Mouse (Mus musculus) adrenal gland (tissue): ENCODE data around the gene Rab8b.

Experiments used
- intact Hi-C: fragments of 180-260 bp; cut with DNase I; formaldehyde crosslinking; loops from one replicate; pipeline ENCODE4 v1.15.1; 2025
- long read RNA-seq, 2 experiments: library from polyadenylated mRNA; unstranded; transcript quantifications; one replicate each; pipeline ENCODE4 v2.0.0; 2020; ENCODE audit warnings: borderline replicate concordance in 1 of 2; ENCODE audit not compliant: insufficient replicate concordance in 1 of 2

Rab8b gene
- long read RNA-seq, experiment 1, partial matches to known transcripts: 0 of 1 reads
- long read RNA-seq, experiment 1, other reads (novel, unspliced or antisense): 1 of 1 reads
- long read RNA-seq, experiment 2, partial matches to known transcripts: 0 of 1 reads
- long read RNA-seq, experiment 2, other reads (novel, unspliced or antisense): 1 of 1 reads

GRCm38 (mm10) chr9:66919382-66919971 is at the start of gene Rab8b:
Gene Rab8b (minus strand): TSS chr9:66919687.
- intact Hi-C loops: loop anchor here (5.0 kb wide), 2 partner anchors 37 to 82 kb away; no protein-coding TSS in a partner anchor

GRCm38 (mm10) chr9:66967492-66967891 is 48.0 kb upstream of the Rab8b start:
- intact Hi-C loops: no loop called here

GRCm38 (mm10) chr9:66961478-66961877 is 42.0 kb upstream of the Rab8b start:
- intact Hi-C loops: no loop called here

- intact Hi-C loops: no loop called here
Measured at GRCm38 (mm10) chr9:66957451-66957850, 38.0 kb upstream of the Rab8b start.

- intact Hi-C loops: no loop called here
Measured at GRCm38 (mm10) chr9:66952886-66953285, 33.4 kb upstream of the Rab8b start.

- intact Hi-C loops: no loop called here
Measured at GRCm38 (mm10) chr9:66952321-66952720, 32.8 kb upstream of the Rab8b start.

- intact Hi-C loops: no loop called here
Measured at GRCm38 (mm10) chr9:66948536-66948935, 29.0 kb upstream of the Rab8b start.

- intact Hi-C loops: no loop called here
Measured at GRCm38 (mm10) chr9:66945647-66946641, 26.5 kb upstream of the Rab8b start, which contains the start of gene Rps27l. Gene Rps27l (plus strand): TSS chr9:66946086.

- intact Hi-C loops: no loop called here
Measured at GRCm38 (mm10) chr9:66945161-66945560, 25.7 kb upstream of the Rab8b start.

GRCm38 (mm10) chr9:66938836-66939235 is 19.3 kb upstream of the Rab8b start:
- intact Hi-C loops: loop anchor here (5.0 kb wide), 1 partner anchor 292 kb away; no protein-coding TSS in a partner anchor

GRCm38 (mm10) chr9:66937507-66937906 is 18.0 kb upstream of the Rab8b start:
- intact Hi-C loops: loop anchor here (5.0 kb wide), 1 partner anchor 290 kb away; no protein-coding TSS in a partner anchor

- intact Hi-C loops: no loop called here
Measured at GRCm38 (mm10) chr9:66933869-66934808, 14.7 kb upstream of the Rab8b start.

GRCm38 (mm10) chr9:66930351-66930750 is 10.9 kb upstream of the Rab8b start:
- intact Hi-C loops: no loop called here

GRCm38 (mm10) chr9:66927696-66928402 is 8.4 kb upstream of the Rab8b start:
- intact Hi-C loops: no loop called here

GRCm38 (mm10) chr9:66925853-66926252 is 6.4 kb upstream of the Rab8b start:
- intact Hi-C loops: no loop called here

- intact Hi-C loops: no loop called here
Measured at GRCm38 (mm10) chr9:66922076-66922475, 2.6 kb upstream of the Rab8b start.

GRCm38 (mm10) chr9:66920488-66921279 is 1.2 kb upstream of the Rab8b start:
- intact Hi-C loops: no loop called here

- intact Hi-C loops: loop anchor here (5.0 kb wide), 2 partner anchors 38 to 83 kb away; no protein-coding TSS in a partner anchor
Measured at GRCm38 (mm10) chr9:66919981-66920380, 494 bp upstream of the Rab8b start.
